Mouse (Mus musculus): ENCODE results near the gene Cd24a. TPM values are rescaled to one million over a fixed set of nuclear protein-coding genes. Genes with fewer than 3 reads are reported as not detected.
A peak's percentile ranks its signal among the peaks of the same experiment; 100 is the strongest.

The Cd24a gene
- 425 and 436 TPM in 2 replicates for polyA plus RNA-seq (2015; fragmentation: Nextera tagmentation; extraction: Ambion mirVana)

GRCm38 (mm10) chr10:43577997-43578331 lies at the start of gene Cd24a:
Cd24a (plus strand) TSS chr10:43578284.
- Histone ChIP-seq H3K4me1 (peaks cover 21% of the 10 kb centered on the region; the same call in 1 of the 2 replicates), H3K27me3 (no peaks in the 10 kb centered on the region), H3K36me3 (peaks cover 13% of the 10 kb centered on the region), H3K4me2 (peak within 1 kb of the TSS; percentile 94), H3K9ac (peak within 1 kb of the TSS; percentile 92), H3K4me3 (replicated peaks) (peak within 1 kb of the TSS; percentile 84), H3K27ac (peak within 1 kb of the TSS; percentile 100), H3K9me3 (replicated peaks) (no peaks in the 10 kb centered on the region)
- no peak for ATAC-seq (replicated peaks; ENCODE audit: low FRiP score)
- WGBS: 0% methylated on average over 6 of the region's 6 CpGs

- H3K4me1 ChIP-seq: peaks cover 17% of the 10 kb centered on the region
- H3K9me3 ChIP-seq (replicated peaks): no peaks in the 10 kb centered on the region
- ATAC-seq (replicated peaks; ENCODE audit: low FRiP score): no peak
- peaks cover 55% of the 10 kb centered on the region for H3K36me3 ChIP-seq
- H3K4me3 ChIP-seq (replicated peaks): no peak overlapping the region
- WGBS: 60% methylated on average over 1 of the region's 1 CpGs
- H3K27me3 ChIP-seq: no peaks in the 10 kb centered on the region
- H3K27ac ChIP-seq: no peak overlapping the region
- H3K9ac ChIP-seq: no peak overlapping the region
- H3K4me2 ChIP-seq: no peak overlapping the region
Measured at GRCm38 (mm10) chr10:43534382-43534781, 43.7 kb upstream of the Cd24a start.

GRCm38 (mm10) chr10:43537652-43538051 lies 40.4 kb upstream of the Cd24a start:
- H3K36me3 ChIP-seq: peaks cover 23% of the 10 kb centered on the region
- no peak overlapping the region for H3K27ac ChIP-seq
- no peak overlapping the region for H3K4me3 ChIP-seq (replicated peaks)
- H3K4me2 ChIP-seq: no peak overlapping the region
- WGBS: 83% methylated on average over 7 of the region's 7 CpGs
- peaks cover 25% of the 10 kb centered on the region for H3K4me1 ChIP-seq
- H3K27me3 ChIP-seq: no peaks in the 10 kb centered on the region
- H3K9me3 ChIP-seq (replicated peaks): no peaks in the 10 kb centered on the region
- no peak overlapping the region for H3K9ac ChIP-seq
- no peak for ATAC-seq (replicated peaks; ENCODE audit: low FRiP score)

GRCm38 (mm10) chr10:43538831-43539230 lies 39.3 kb upstream of the Cd24a start:
- no peaks in the 10 kb centered on the region for H3K27me3 ChIP-seq
- 73% methylated on average over 5 of the region's 5 CpGs for WGBS
- no peak overlapping the region for H3K4me3 ChIP-seq (replicated peaks)
- peak overlapping the region; percentile 63; the same call in 1 of the 2 replicates for H3K4me2 ChIP-seq
- peaks cover 25% of the 10 kb centered on the region for H3K4me1 ChIP-seq
- H3K36me3 ChIP-seq: peaks cover 18% of the 10 kb centered on the region
- H3K9me3 ChIP-seq (replicated peaks): no peaks in the 10 kb centered on the region
- no peak overlapping the region for H3K9ac ChIP-seq
- H3K27ac ChIP-seq: peak overlapping the region; percentile 54
- no peak for ATAC-seq (replicated peaks; ENCODE audit: low FRiP score)

- peak overlapping the region; percentile 63 for H3K4me2 ChIP-seq
- 10% methylated on average over 12 of the region's 12 CpGs for WGBS
- H3K9ac ChIP-seq: peak overlapping the region; percentile 81
- peak overlapping the region; percentile 86 for H3K27ac ChIP-seq
- no peak for ATAC-seq (replicated peaks; ENCODE audit: low FRiP score)
- no peaks in the 10 kb centered on the region for H3K27me3 ChIP-seq
- peaks cover 25% of the 10 kb centered on the region for H3K4me1 ChIP-seq
- no peaks in the 10 kb centered on the region for H3K9me3 ChIP-seq (replicated peaks)
- H3K4me3 ChIP-seq (replicated peaks): peak overlapping the region; percentile 80
- peaks cover 18% of the 10 kb centered on the region for H3K36me3 ChIP-seq
Measured at GRCm38 (mm10) chr10:43539746-43540310, 38.3 kb upstream of the Cd24a start.

- WGBS: under 1% methylated on average over 56 of the region's 56 CpGs
- H3K27ac ChIP-seq: peak within 1 kb of the TSS; percentile 86
- peak within 1 kb of the TSS; percentile 81 for H3K9ac ChIP-seq
- peaks cover 25% of the 10 kb centered on the region for H3K4me1 ChIP-seq
- H3K9me3 ChIP-seq (replicated peaks): no peaks in the 10 kb centered on the region
- peaks cover 11% of the 10 kb centered on the region for H3K36me3 ChIP-seq
- no peaks in the 10 kb centered on the region for H3K27me3 ChIP-seq
- peak; percentile 99 for ATAC-seq (replicated peaks; ENCODE audit: low FRiP score)
- peak within 1 kb of the TSS; percentile 63 for H3K4me2 ChIP-seq
- peak within 1 kb of the TSS; percentile 80 for H3K4me3 ChIP-seq (replicated peaks)
Measured at GRCm38 (mm10) chr10:43540442-43541152, 37.5 kb upstream of the Cd24a start, which contains the start of gene 1700021F05Rik. 1700021F05Rik (minus strand) TSS chr10:43540994.

- H3K4me1 ChIP-seq: peaks cover 25% of the 10 kb centered on the region
- 33% methylated on average over 8 of the region's 8 CpGs for WGBS
- peak; percentile 1; the same call in 1 of the 2 replicates for ATAC-seq (replicated peaks; ENCODE audit: low FRiP score)
- no peak overlapping the region for H3K27ac ChIP-seq
- peaks cover 5% of the 10 kb centered on the region for H3K36me3 ChIP-seq
- H3K4me2 ChIP-seq: peak overlapping the region; percentile 63
- no peak overlapping the region for H3K9ac ChIP-seq
- peak overlapping the region; percentile 80 for H3K4me3 ChIP-seq (replicated peaks)
- no peaks in the 10 kb centered on the region for H3K27me3 ChIP-seq
- no peaks in the 10 kb centered on the region for H3K9me3 ChIP-seq (replicated peaks)
Measured at GRCm38 (mm10) chr10:43541153-43541544, 36.9 kb upstream of the Cd24a start.

- Histone ChIP-seq H3K4me3 (replicated peaks) (no peak overlapping the region), H3K36me3 (no peaks in the 10 kb centered on the region), H3K27me3 (no peaks in the 10 kb centered on the region), H3K9ac (no peak overlapping the region), H3K27ac (no peak overlapping the region), H3K4me2 (no peak overlapping the region), H3K4me1 (peaks cover 9% of the 10 kb centered on the region), H3K9me3 (replicated peaks) (no peaks in the 10 kb centered on the region)
- 58% methylated on average over 5 of the region's 5 CpGs for WGBS
- no peak for ATAC-seq (replicated peaks; ENCODE audit: low FRiP score)
Measured at GRCm38 (mm10) chr10:43549411-43549810, 28.7 kb upstream of the Cd24a start.

GRCm38 (mm10) chr10:43550923-43551322 lies 27.2 kb upstream of the Cd24a start:
- no peak overlapping the region for H3K4me3 ChIP-seq (replicated peaks)
- H3K4me2 ChIP-seq: no peak overlapping the region
- H3K27me3 ChIP-seq: no peaks in the 10 kb centered on the region
- no peak overlapping the region for H3K27ac ChIP-seq
- WGBS: 20% methylated on average over 3 of the region's 3 CpGs
- H3K36me3 ChIP-seq: no peaks in the 10 kb centered on the region
- no peaks in the 10 kb centered on the region for H3K9me3 ChIP-seq (replicated peaks)
- peaks cover 9% of the 10 kb centered on the region for H3K4me1 ChIP-seq
- H3K9ac ChIP-seq: no peak overlapping the region
- ATAC-seq (replicated peaks; ENCODE audit: low FRiP score): no peak

- Histone ChIP-seq H3K4me1 (peaks cover 9% of the 10 kb centered on the region), H3K27me3 (no peaks in the 10 kb centered on the region), H3K4me3 (replicated peaks) (no peak overlapping the region), H3K27ac (no peak overlapping the region), H3K36me3 (no peaks in the 10 kb centered on the region), H3K9me3 (replicated peaks) (no peaks in the 10 kb centered on the region), H3K4me2 (no peak overlapping the region), H3K9ac (no peak overlapping the region)
- 32% methylated on average over 3 of the region's 3 CpGs for WGBS
- no peak for ATAC-seq (replicated peaks; ENCODE audit: low FRiP score)
Measured at GRCm38 (mm10) chr10:43551388-43551787, 26.7 kb upstream of the Cd24a start.

GRCm38 (mm10) chr10:43557630-43558165 lies 20.4 kb upstream of the Cd24a start:
- no peak overlapping the region for H3K4me3 ChIP-seq (replicated peaks)
- no peak overlapping the region for H3K27ac ChIP-seq
- ATAC-seq (replicated peaks; ENCODE audit: low FRiP score): no peak
- H3K4me2 ChIP-seq: no peak overlapping the region
- no peaks in the 10 kb centered on the region for H3K4me1 ChIP-seq
- no peaks in the 10 kb centered on the region for H3K36me3 ChIP-seq
- no peaks in the 10 kb centered on the region for H3K9me3 ChIP-seq (replicated peaks)
- H3K9ac ChIP-seq: no peak overlapping the region
- H3K27me3 ChIP-seq: no peaks in the 10 kb centered on the region
- WGBS: 84% methylated on average over 5 of the region's 5 CpGs

GRCm38 (mm10) chr10:43559313-43559712 lies 18.8 kb upstream of the Cd24a start:
- Histone ChIP-seq H3K36me3 (no peaks in the 10 kb centered on the region), H3K9me3 (replicated peaks) (no peaks in the 10 kb centered on the region), H3K4me1 (no peaks in the 10 kb centered on the region), H3K4me2 (no peak overlapping the region), H3K4me3 (replicated peaks) (no peak overlapping the region), H3K27ac (no peak overlapping the region), H3K9ac (no peak overlapping the region), H3K27me3 (no peaks in the 10 kb centered on the region)
- WGBS: 65% methylated on average over 11 of the region's 11 CpGs
- ATAC-seq (replicated peaks; ENCODE audit: low FRiP score): no peak

Measured in kidney, embryonic 15.5 days (tissue).